Mouse (Mus musculus): Measurements from ENCODE around the gene Abhd12. TPM values are rescaled to one million over a fixed set of nuclear protein-coding genes. Genes with fewer than 3 reads are reported as not detected.

Abhd12 gene
- polyA plus RNA-seq, 1 experiment from 2014 or later, result 43.2 TPM

GRCm38 (mm10) chr2:150900341-150900740 lies 4.2 kb downstream of the Abhd12 start:
- ATAC-seq (replicated peaks; ENCODE audit: extremely low read depth, insufficient read depth, low FRiP score), result no peak
- Histone ChIP-seq H3K4me1 (ENCODE audit: control insufficient read depth, insufficient read depth, low read length) (peaks cover 6% of the 10 kb centered on the region), H3K9ac (ENCODE audit: low read length) (no peak overlapping the region), H3K36me3 (ENCODE audit: control insufficient read depth, insufficient read depth) (no peaks in the 10 kb centered on the region), H3K27ac (ENCODE audit: low read length) (no peak overlapping the region), H3K4me2 (ENCODE audit: low read depth, low read length) (no peak overlapping the region), H3K9me3 (replicated peaks; ENCODE audit: control insufficient read depth, low read length) (no peaks in the 10 kb centered on the region), H3K27me3 (ENCODE audit: control insufficient read depth, insufficient read depth, low read length) (no peaks in the 10 kb centered on the region), H3K4me3 (ENCODE audit: low read length) (no peak overlapping the region)
- WGBS, result 71% methylated on average over 6 of the region's 6 CpGs

GRCm38 (mm10) chr2:150895691-150896252 lies 8.8 kb downstream of the Abhd12 start:
- no peak overlapping the region for H3K9ac ChIP-seq (ENCODE audit: low read length)
- no peaks in the 10 kb centered on the region for H3K27me3 ChIP-seq (ENCODE audit: control insufficient read depth, insufficient read depth, low read length)
- ATAC-seq (replicated peaks; ENCODE audit: extremely low read depth, insufficient read depth, low FRiP score), result no peak
- H3K4me1 ChIP-seq (ENCODE audit: control insufficient read depth, insufficient read depth, low read length), result no peaks in the 10 kb centered on the region
- 73% methylated on average over 7 of the region's 7 CpGs for WGBS
- H3K9me3 ChIP-seq (replicated peaks; ENCODE audit: control insufficient read depth, low read length), result no peaks in the 10 kb centered on the region
- H3K36me3 ChIP-seq (ENCODE audit: control insufficient read depth, insufficient read depth), result no peaks in the 10 kb centered on the region
- no peak overlapping the region for H3K4me3 ChIP-seq (ENCODE audit: low read length)
- no peak overlapping the region for H3K4me2 ChIP-seq (ENCODE audit: low read depth, low read length)
- no peak overlapping the region for H3K27ac ChIP-seq (ENCODE audit: low read length)

GRCm38 (mm10) chr2:150894617-150895267 lies 9.8 kb downstream of the Abhd12 start:
- Histone ChIP-seq H3K4me2 (ENCODE audit: low read depth, low read length) (no peak overlapping the region), H3K4me3 (ENCODE audit: low read length) (no peak overlapping the region), H3K36me3 (ENCODE audit: control insufficient read depth, insufficient read depth) (no peaks in the 10 kb centered on the region), H3K4me1 (ENCODE audit: control insufficient read depth, insufficient read depth, low read length) (no peaks in the 10 kb centered on the region), H3K9ac (ENCODE audit: low read length) (no peak overlapping the region), H3K9me3 (replicated peaks; ENCODE audit: control insufficient read depth, low read length) (no peaks in the 10 kb centered on the region), H3K27ac (ENCODE audit: low read length) (no peak overlapping the region), H3K27me3 (ENCODE audit: control insufficient read depth, insufficient read depth, low read length) (no peaks in the 10 kb centered on the region)
- WGBS, result 86% methylated on average over 2 of the region's 2 CpGs
- no peak for ATAC-seq (replicated peaks; ENCODE audit: extremely low read depth, insufficient read depth, low FRiP score)

GRCm38 (mm10) chr2:150887370-150887769 lies 17.2 kb downstream of the Abhd12 start:
- Histone ChIP-seq H3K9ac (ENCODE audit: low read length) (no peak overlapping the region), H3K27me3 (ENCODE audit: control insufficient read depth, insufficient read depth, low read length) (no peaks in the 10 kb centered on the region), H3K4me2 (ENCODE audit: low read depth, low read length) (no peak overlapping the region), H3K9me3 (replicated peaks; ENCODE audit: control insufficient read depth, low read length) (no peaks in the 10 kb centered on the region; the same call in 1 of the 2 replicates), H3K4me1 (ENCODE audit: control insufficient read depth, insufficient read depth, low read length) (peaks cover 2% of the 10 kb centered on the region; the same call in 1 of the 2 replicates), H3K27ac (ENCODE audit: low read length) (no peak overlapping the region), H3K4me3 (ENCODE audit: low read length) (no peak overlapping the region), H3K36me3 (ENCODE audit: control insufficient read depth, insufficient read depth) (no peaks in the 10 kb centered on the region)
- no peak for ATAC-seq (replicated peaks; ENCODE audit: extremely low read depth, insufficient read depth, low FRiP score)
- WGBS, result 55% methylated on average over 2 of the region's 2 CpGs

GRCm38 (mm10) chr2:150886315-150886714 lies 18.2 kb downstream of the Abhd12 start:
- no peak overlapping the region for H3K4me2 ChIP-seq (ENCODE audit: low read depth, low read length)
- H3K27ac ChIP-seq (ENCODE audit: low read length), result no peak overlapping the region
- peaks cover 2% of the 10 kb centered on the region; the same call in 1 of the 2 replicates for H3K4me1 ChIP-seq (ENCODE audit: control insufficient read depth, insufficient read depth, low read length)
- H3K9ac ChIP-seq (ENCODE audit: low read length), result no peak overlapping the region
- no peaks in the 10 kb centered on the region for H3K27me3 ChIP-seq (ENCODE audit: control insufficient read depth, insufficient read depth, low read length)
- no peaks in the 10 kb centered on the region; the same call in 1 of the 2 replicates for H3K9me3 ChIP-seq (replicated peaks; ENCODE audit: control insufficient read depth, low read length)
- no peak overlapping the region for H3K4me3 ChIP-seq (ENCODE audit: low read length)
- no peaks in the 10 kb centered on the region for H3K36me3 ChIP-seq (ENCODE audit: control insufficient read depth, insufficient read depth)
- no peak for ATAC-seq (replicated peaks; ENCODE audit: extremely low read depth, insufficient read depth, low FRiP score)

- no peak overlapping the region for H3K4me2 ChIP-seq (ENCODE audit: low read depth, low read length)
- no peak overlapping the region for H3K4me3 ChIP-seq (ENCODE audit: low read length)
- H3K9me3 ChIP-seq (replicated peaks; ENCODE audit: control insufficient read depth, low read length), result no peaks in the 10 kb centered on the region; the same call in 1 of the 2 replicates
- peaks cover 2% of the 10 kb centered on the region; the same call in 1 of the 2 replicates for H3K4me1 ChIP-seq (ENCODE audit: control insufficient read depth, insufficient read depth, low read length)
- H3K9ac ChIP-seq (ENCODE audit: low read length), result no peak overlapping the region
- no peaks in the 10 kb centered on the region for H3K27me3 ChIP-seq (ENCODE audit: control insufficient read depth, insufficient read depth, low read length)
- no peak for ATAC-seq (replicated peaks; ENCODE audit: extremely low read depth, insufficient read depth, low FRiP score)
- H3K36me3 ChIP-seq (ENCODE audit: control insufficient read depth, insufficient read depth), result no peaks in the 10 kb centered on the region
- WGBS, result 81% methylated on average over 1 of the region's 1 CpGs
- no peak overlapping the region for H3K27ac ChIP-seq (ENCODE audit: low read length)
Measured at GRCm38 (mm10) chr2:150885814-150886213, 18.7 kb downstream of the Abhd12 start.

- ATAC-seq (replicated peaks; ENCODE audit: extremely low read depth, insufficient read depth, low FRiP score), result no peak
- Histone ChIP-seq H3K36me3 (ENCODE audit: control insufficient read depth, insufficient read depth) (no peaks in the 10 kb centered on the region), H3K4me2 (ENCODE audit: low read depth, low read length) (no peak overlapping the region), H3K9me3 (replicated peaks; ENCODE audit: control insufficient read depth, low read length) (no peaks in the 10 kb centered on the region; the same call in 1 of the 2 replicates), H3K4me1 (ENCODE audit: control insufficient read depth, insufficient read depth, low read length) (peaks cover 2% of the 10 kb centered on the region; the same call in 1 of the 2 replicates), H3K27ac (ENCODE audit: low read length) (no peak overlapping the region), H3K4me3 (ENCODE audit: low read length) (no peak overlapping the region), H3K27me3 (ENCODE audit: control insufficient read depth, insufficient read depth, low read length) (no peaks in the 10 kb centered on the region), H3K9ac (ENCODE audit: low read length) (no peak overlapping the region)
- 100% methylated on average over 1 of the region's 1 CpGs for WGBS
Measured at GRCm38 (mm10) chr2:150884779-150885110, 19.8 kb downstream of the Abhd12 start.

- Histone ChIP-seq H3K9ac (ENCODE audit: low read length) (no peak overlapping the region), H3K9me3 (replicated peaks; ENCODE audit: control insufficient read depth, low read length) (no peaks in the 10 kb centered on the region; the same call in 1 of the 2 replicates), H3K4me1 (ENCODE audit: control insufficient read depth, insufficient read depth, low read length) (peaks cover 2% of the 10 kb centered on the region; the same call in 1 of the 2 replicates), H3K36me3 (ENCODE audit: control insufficient read depth, insufficient read depth) (no peaks in the 10 kb centered on the region), H3K4me2 (ENCODE audit: low read depth, low read length) (no peak overlapping the region), H3K27ac (ENCODE audit: low read length) (no peak overlapping the region), H3K27me3 (ENCODE audit: control insufficient read depth, insufficient read depth, low read length) (no peaks in the 10 kb centered on the region), H3K4me3 (ENCODE audit: low read length) (no peak overlapping the region)
- no peak for ATAC-seq (replicated peaks; ENCODE audit: extremely low read depth, insufficient read depth, low FRiP score)
- WGBS, result 88% methylated on average over 8 of the region's 8 CpGs
Measured at GRCm38 (mm10) chr2:150884075-150884778, 20.3 kb downstream of the Abhd12 start.

GRCm38 (mm10) chr2:150877561-150877960 lies 27.0 kb downstream of the Abhd12 start:
- H3K36me3 ChIP-seq (ENCODE audit: control insufficient read depth, insufficient read depth), result no peaks in the 10 kb centered on the region
- 0 out of 2 replicates have a peak, but pooled peaks cover 2% of the 10 kb centered on the region for H3K4me1 ChIP-seq (ENCODE audit: control insufficient read depth, insufficient read depth, low read length)
- no peak for ATAC-seq (replicated peaks; ENCODE audit: extremely low read depth, insufficient read depth, low FRiP score)
- WGBS, result 87% methylated on average over 4 of the region's 4 CpGs
- H3K27me3 ChIP-seq (ENCODE audit: control insufficient read depth, insufficient read depth, low read length), result no peaks in the 10 kb centered on the region
- H3K4me2 ChIP-seq (ENCODE audit: low read depth, low read length), result no peak overlapping the region
- no peak overlapping the region for H3K9ac ChIP-seq (ENCODE audit: low read length)
- no peaks in the 10 kb centered on the region for H3K9me3 ChIP-seq (replicated peaks; ENCODE audit: control insufficient read depth, low read length)
- H3K27ac ChIP-seq (ENCODE audit: low read length), result no peak overlapping the region
- no peak overlapping the region for H3K4me3 ChIP-seq (ENCODE audit: low read length)
